Mouse (Mus musculus): ENCODE data around the gene 5830411N06Rik. TPM values are rescaled to one million over a fixed set of nuclear protein-coding genes. Genes with fewer than 3 reads are reported as not detected.

Gene 5830411N06Rik
- polyA plus RNA-seq, 2 experiments, result not detected

GRCm38 (mm10) chr7:140224209-140224608, 22.9 kb upstream of the 5830411N06Rik start:
- DNase-seq (ENCODE audit: low read depth in 3 of 3, low spot score in 3 of 3), result no peak
- TF ChIP-seq CTCF (IDR thresholded peaks at IDR 0.05; ENCODE audit: low read depth), result no peak
- TF ChIP-seq EP300 (IDR thresholded peaks at IDR 0.05; ENCODE audit: low read depth), result no peak
- Histone ChIP-seq H3K9ac (replicated peaks) (no peak overlapping the region), H3K9me3 (ENCODE audit: control insufficient read depth, low read length) (no peaks in the 10 kb centered on the region), H3K36me3 (replicated peaks; ENCODE audit: control insufficient read depth, insufficient read depth, low read depth) (no peaks in the 10 kb centered on the region), H3K4me3 (ENCODE audit: insufficient read depth in 1 of 2, low read depth in 2 of 2, low read length in 2 of 2) (no peak overlapping the region), H3K27ac (no peak overlapping the region), H3K4me1 (replicated peaks; ENCODE audit: control insufficient read depth in 2 of 2, insufficient read depth in 2 of 2, low read length in 1 of 2) (no peaks in the 10 kb centered on the region), H3K27me3 (ENCODE audit: control insufficient read depth, insufficient read depth, low read length) (no peaks in the 10 kb centered on the region), H3K4me2 (ENCODE audit: low read depth) (no peak overlapping the region)
- 66% methylated on average over 13 of the region's 13 CpGs for WGBS (ENCODE audit: insufficient replicate concordance)
- no peak for ATAC-seq (ENCODE audit: insufficient read depth)

DNA sequence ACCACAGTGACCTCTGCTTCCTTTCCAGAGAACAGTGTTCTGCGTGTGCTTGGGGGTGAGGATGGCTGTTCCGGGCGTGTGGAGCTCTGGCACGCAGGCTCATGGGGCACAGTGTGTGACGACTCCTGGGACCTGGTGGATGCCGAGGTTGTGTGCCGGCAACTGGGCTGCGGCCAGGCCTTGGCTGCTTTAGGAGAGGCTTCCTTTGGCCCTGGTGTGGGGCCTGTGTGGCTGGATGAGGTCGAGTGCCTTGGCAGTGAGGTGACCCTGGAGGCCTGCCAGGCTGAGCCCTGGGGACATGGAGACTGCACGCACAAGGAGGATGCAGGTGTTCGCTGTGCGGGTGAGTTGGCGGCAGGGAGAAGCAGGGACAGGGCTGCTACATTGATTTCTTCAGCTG, 18.6 kb upstream of the 5830411N06Rik start:
- H3K4me3 ChIP-seq (ENCODE audit: insufficient read depth in 1 of 2, low read depth in 2 of 2, low read length in 2 of 2), result no peak overlapping the region
- H3K27ac ChIP-seq, result no peak overlapping the region
- no peak overlapping the region for H3K4me2 ChIP-seq (ENCODE audit: low read depth)
- no peaks in the 10 kb centered on the region for H3K36me3 ChIP-seq (replicated peaks; ENCODE audit: control insufficient read depth, insufficient read depth, low read depth)
- no peak for ATAC-seq (ENCODE audit: insufficient read depth)
- no peak for TF ChIP-seq EP300 (IDR thresholded peaks at IDR 0.05; ENCODE audit: low read depth)
- no peak for TF ChIP-seq CTCF (IDR thresholded peaks at IDR 0.05; ENCODE audit: low read depth)
- H3K27me3 ChIP-seq (ENCODE audit: control insufficient read depth, insufficient read depth, low read length), result no peaks in the 10 kb centered on the region
- no peak overlapping the region for H3K9ac ChIP-seq (replicated peaks)
- no peak for DNase-seq (ENCODE audit: low read depth in 3 of 3, low spot score in 3 of 3)
- H3K9me3 ChIP-seq (ENCODE audit: control insufficient read depth, low read length), result no peaks in the 10 kb centered on the region
- H3K4me1 ChIP-seq (replicated peaks; ENCODE audit: control insufficient read depth in 2 of 2, insufficient read depth in 2 of 2, low read length in 1 of 2), result no peaks in the 10 kb centered on the region
- WGBS (ENCODE audit: insufficient replicate concordance), result 74% methylated on average over 13 of the region's 13 CpGs

DNA sequence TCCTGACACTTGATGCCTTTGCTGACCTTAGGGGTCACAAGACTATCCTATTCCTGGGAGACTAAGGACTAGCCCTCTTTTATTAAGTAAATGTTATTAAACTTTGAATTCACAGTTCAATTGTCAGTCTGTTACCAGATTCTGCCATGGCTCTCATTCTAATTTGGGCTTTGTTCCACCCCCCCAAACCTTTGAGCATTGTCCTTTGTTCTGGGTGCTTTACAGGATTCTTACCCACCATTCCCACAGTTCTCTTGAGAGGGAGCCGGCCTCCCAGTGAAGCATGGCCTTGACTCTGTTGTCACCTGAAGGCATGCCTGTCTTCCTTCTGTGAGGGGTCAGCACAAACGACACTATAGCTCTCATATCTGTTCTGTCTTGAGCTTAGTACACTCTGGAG, 16.1 kb upstream of the 5830411N06Rik start:
- 43% methylated on average over 2 of the region's 2 CpGs for WGBS (ENCODE audit: insufficient replicate concordance)
- H3K27me3 ChIP-seq (ENCODE audit: control insufficient read depth, insufficient read depth, low read length), result no peaks in the 10 kb centered on the region
- TF ChIP-seq EP300 (IDR thresholded peaks at IDR 0.05; ENCODE audit: low read depth) (no peak), CTCF (IDR thresholded peaks at IDR 0.05; ENCODE audit: low read depth) (no peak)
- DNase-seq (ENCODE audit: low read depth in 3 of 3, low spot score in 3 of 3) (no peak), ATAC-seq (ENCODE audit: insufficient read depth) (no peak)
- no peak overlapping the region for H3K9ac ChIP-seq (replicated peaks)
- no peak overlapping the region for H3K4me2 ChIP-seq (ENCODE audit: low read depth)
- no peak overlapping the region for H3K4me3 ChIP-seq (ENCODE audit: insufficient read depth in 1 of 2, low read depth in 2 of 2, low read length in 2 of 2)
- no peaks in the 10 kb centered on the region for H3K4me1 ChIP-seq (replicated peaks; ENCODE audit: control insufficient read depth in 2 of 2, insufficient read depth in 2 of 2, low read length in 1 of 2)
- H3K27ac ChIP-seq, result no peak overlapping the region
- H3K36me3 ChIP-seq (replicated peaks; ENCODE audit: control insufficient read depth, insufficient read depth, low read depth), result no peaks in the 10 kb centered on the region
- no peaks in the 10 kb centered on the region for H3K9me3 ChIP-seq (ENCODE audit: control insufficient read depth, low read length)

DNA sequence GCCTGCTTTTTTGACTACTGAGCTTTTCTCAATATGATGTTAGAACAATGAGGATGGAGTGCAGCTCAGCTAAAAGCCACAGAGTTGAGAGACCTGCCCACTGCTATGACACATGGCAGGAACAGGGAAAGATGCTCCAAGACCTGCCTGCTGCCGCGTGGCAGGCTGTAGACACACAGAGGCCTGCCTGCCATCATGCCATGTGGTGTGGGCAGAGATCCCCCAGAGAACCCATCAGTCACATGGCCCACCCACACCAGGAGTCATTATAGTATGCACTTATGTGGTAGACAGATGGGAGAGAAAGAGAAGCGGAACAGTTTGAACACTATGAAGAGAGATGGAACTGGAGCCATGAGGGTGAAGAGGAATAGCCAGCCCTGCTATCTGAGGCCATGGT, 13.4 kb upstream of the 5830411N06Rik start:
- Histone ChIP-seq H3K4me3 (ENCODE audit: insufficient read depth in 1 of 2, low read depth in 2 of 2, low read length in 2 of 2) (no peak overlapping the region), H3K9ac (replicated peaks) (no peak overlapping the region), H3K4me1 (replicated peaks; ENCODE audit: control insufficient read depth in 2 of 2, insufficient read depth in 2 of 2, low read length in 1 of 2) (no peaks in the 10 kb centered on the region), H3K36me3 (replicated peaks; ENCODE audit: control insufficient read depth, insufficient read depth, low read depth) (no peaks in the 10 kb centered on the region), H3K27ac (no peak overlapping the region), H3K9me3 (ENCODE audit: control insufficient read depth, low read length) (no peaks in the 10 kb centered on the region), H3K27me3 (ENCODE audit: control insufficient read depth, insufficient read depth, low read length) (no peaks in the 10 kb centered on the region), H3K4me2 (ENCODE audit: low read depth) (no peak overlapping the region)
- 72% methylated on average over 3 of the region's 3 CpGs for WGBS (ENCODE audit: insufficient replicate concordance)
- TF ChIP-seq CTCF (IDR thresholded peaks at IDR 0.05; ENCODE audit: low read depth), result no peak
- TF ChIP-seq EP300 (IDR thresholded peaks at IDR 0.05; ENCODE audit: low read depth), result no peak
- ATAC-seq (ENCODE audit: insufficient read depth), result no peak
- no peak for DNase-seq (ENCODE audit: low read depth in 3 of 3, low spot score in 3 of 3)

GRCm38 (mm10) chr7:140253780-140254299, 6.8 kb downstream of the 5830411N06Rik start:
- H3K9me3 ChIP-seq (ENCODE audit: control insufficient read depth, low read length), result no peaks in the 10 kb centered on the region
- TF ChIP-seq EP300 (IDR thresholded peaks at IDR 0.05; ENCODE audit: low read depth), result no peak
- H3K4me1 ChIP-seq (replicated peaks; ENCODE audit: control insufficient read depth in 2 of 2, insufficient read depth in 2 of 2, low read length in 1 of 2), result no peaks in the 10 kb centered on the region
- DNase-seq (ENCODE audit: low read depth in 3 of 3, low spot score in 3 of 3) (no peak), ATAC-seq (ENCODE audit: insufficient read depth) (no peak)
- no peaks in the 10 kb centered on the region for H3K36me3 ChIP-seq (replicated peaks; ENCODE audit: control insufficient read depth, insufficient read depth, low read depth)
- no peak overlapping the region for H3K4me2 ChIP-seq (ENCODE audit: low read depth)
- no peak overlapping the region for H3K27ac ChIP-seq
- no peaks in the 10 kb centered on the region for H3K27me3 ChIP-seq (ENCODE audit: control insufficient read depth, insufficient read depth, low read length)
- WGBS (ENCODE audit: insufficient replicate concordance), result 53% methylated on average over 7 of the region's 7 CpGs
- H3K9ac ChIP-seq (replicated peaks), result no peak overlapping the region
- no peak overlapping the region for H3K4me3 ChIP-seq (ENCODE audit: insufficient read depth in 1 of 2, low read depth in 2 of 2, low read length in 2 of 2)
